Mouse (Mus musculus): ENCODE data around the gene Ctcf. TPM values are rescaled to one million over a fixed set of nuclear protein-coding genes. Genes with fewer than 3 reads are reported as not detected.

The Ctcf gene
- polyA plus RNA-seq (2017; shearing (Covaris generic)), result 168 TPM

DNA sequence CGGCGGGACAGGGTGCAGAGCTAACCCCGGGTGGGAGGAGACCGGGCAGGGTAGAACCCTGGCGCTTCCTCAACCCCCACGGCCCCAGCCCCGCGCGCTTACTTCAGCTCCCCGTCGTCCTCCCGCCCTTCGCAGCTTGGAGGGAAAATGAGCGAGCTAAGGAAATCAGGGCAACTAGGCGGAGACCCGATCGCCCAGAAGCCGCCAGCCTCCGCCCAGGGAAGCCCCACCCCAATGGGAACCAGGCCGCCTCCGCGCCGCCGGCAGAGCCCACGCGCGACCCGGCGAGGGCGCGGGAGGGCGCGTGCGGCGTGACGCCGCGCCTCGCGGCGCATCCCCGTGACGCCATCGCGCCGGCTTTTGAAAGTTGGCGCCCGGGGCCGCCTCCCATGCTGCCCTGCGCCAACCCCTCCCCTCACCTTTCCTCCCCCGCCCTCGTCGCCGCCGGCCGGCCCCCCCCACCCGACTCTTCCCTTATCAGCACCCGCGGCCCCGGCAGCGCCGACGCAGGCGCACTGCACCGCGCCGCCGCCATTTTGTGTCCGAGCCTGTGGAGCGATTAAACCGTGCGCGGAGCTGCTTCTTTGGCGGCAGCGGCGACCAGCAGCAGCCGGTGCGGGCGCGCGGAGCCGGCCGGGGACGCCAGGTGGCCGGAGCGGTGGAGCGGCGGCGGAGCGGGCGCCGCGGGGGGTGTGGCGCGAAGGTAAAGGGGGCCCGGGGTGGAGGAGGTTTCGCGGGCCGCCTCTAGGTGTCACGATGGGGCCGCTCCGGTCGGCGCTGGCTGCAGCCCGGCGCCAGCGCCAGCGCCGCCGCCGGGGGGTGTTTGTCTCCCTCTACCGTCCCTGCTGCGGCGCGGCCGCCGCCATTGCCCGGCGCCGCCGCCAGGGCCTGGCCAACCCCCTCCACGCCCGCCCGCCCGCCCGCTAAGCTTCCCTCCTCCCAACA, at the start of gene Ctcf:
Ctcf (plus strand) TSS at position 551 of the 945 bp plus-strand sequence.

DNA sequence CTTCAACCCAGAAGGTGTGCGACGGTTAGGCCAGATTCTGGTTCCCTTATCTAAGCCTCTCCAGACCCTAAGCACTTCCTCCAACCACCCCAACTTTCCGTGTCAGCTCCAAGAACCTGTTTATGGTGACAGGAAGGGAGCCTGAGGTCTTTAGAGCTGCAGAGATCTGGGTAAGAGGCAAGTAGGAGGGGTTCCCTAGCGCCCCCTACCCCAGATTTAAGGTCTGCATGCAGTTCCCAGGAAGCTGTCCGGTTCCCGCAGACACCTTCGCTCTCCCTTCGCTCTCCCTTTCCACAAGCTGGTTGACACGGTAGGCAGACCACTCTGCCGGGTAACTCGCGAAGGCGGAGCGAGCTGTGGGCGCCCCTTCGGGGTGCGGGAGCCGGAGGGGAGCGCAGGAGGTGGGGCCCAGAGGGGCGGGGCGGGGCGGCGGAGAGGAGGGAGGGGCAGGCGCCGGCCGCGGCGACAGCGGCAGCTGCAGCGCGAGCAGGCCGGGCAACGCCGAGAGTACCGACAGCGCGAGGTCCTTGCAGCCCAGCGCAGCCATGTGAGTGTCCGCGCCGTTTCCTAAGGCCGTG, 31.5 kb upstream of the Ctcf start, which contains the start of gene Ripor1:
Ripor1 (plus strand) TSS at position 452 of the 578 bp plus-strand sequence.

DNA sequence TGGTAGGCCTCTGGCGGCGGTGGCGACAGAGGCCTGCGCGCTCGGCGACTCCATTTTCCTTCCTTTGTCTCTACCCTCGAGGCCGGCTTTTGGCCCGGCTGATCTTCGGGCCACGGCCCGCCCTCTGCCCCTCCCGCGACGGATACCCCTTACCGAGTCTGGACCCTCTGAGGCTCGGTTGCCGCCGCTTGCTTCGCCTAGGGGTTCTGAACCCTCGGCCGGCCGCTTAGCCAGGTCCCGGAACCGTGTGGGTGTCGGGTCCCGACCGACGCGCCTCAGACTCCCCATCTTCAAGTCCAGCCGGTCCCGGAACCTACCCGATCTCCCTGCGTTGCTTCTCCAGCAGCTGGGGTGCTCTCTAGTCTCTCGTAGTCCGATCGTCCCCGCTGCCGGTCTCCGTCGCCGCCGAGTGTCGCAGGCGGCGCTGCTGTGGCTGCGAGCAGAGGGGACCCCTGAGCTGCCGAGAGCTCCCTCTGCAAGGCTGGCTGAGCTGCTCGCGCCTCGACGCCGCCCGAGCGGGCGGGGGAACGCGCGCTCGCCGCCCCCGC, 669 bp downstream of the Ctcf start, which contains the start of gene Agrp:
Agrp (minus strand) TSS at position 431 of the 548 bp plus-strand sequence.

DNA sequence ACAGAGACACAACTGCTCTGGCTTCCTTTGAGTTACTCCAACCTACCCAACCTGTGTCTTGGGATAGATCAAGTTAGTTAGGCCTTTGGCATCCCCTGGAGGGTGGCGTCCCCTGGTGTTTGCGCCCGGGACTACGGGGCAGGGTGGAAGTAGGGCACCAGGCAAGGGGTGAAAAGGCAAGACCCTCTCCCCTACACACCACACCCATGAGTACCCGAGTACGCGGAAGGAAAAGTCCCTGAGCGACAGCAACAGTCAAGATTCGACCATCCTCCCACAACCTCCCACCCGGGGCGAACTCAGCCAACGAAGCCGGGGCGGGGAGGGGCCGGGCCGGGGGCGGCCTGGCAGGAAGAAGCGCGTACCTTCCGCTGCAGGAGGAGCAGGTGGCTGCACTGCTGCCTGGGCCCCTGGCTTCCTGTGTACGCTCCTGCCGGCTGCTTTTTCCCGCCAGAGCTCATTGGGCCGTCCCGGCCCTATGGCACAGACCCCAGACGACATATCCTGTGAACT, 49.5 kb downstream of the Ctcf start, which contains the start of gene Carmil2:
Carmil2 (plus strand) TSS at position 479 of the 513 bp plus-strand sequence.

DNA sequence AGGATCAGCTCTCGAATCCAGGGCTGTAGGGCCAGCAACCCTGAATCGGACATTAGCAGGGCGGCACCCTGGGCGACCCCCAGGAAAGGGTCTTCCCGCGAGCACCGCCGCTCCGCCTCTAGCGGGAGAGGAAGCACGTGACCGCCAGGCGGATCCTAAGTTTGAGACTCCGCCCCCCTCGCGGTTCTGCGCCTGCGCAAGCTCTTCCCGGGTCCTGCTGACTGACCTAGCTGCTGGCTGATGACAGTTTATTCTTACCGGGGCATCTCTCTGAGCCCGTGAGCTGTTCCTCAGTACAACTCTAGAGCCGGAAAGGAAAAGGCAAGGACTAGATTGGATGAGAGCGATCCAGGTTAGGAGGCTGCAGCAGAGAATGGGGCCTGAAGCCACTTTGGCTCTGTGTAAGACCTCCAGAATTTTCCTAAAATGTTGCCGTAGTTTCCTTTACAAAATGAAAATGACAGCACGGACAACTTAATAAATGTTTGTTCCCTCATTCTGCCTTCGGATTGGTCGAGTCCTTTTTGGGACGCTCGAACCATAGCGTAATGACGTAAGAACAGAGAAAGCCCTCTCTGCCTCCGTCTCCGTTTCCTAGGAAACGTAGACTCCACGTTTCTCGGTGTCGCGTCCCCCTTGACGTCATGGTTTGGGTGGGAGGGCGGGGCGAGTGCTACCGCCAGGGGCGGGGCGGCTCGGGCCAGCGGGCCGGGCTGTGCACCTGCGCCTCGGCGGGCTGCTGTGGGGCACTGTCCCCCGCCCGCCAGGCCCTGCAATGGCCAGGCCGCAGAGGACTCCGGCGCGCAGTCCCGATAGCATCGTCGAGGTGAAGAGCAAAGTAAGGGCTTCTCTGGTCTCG, 64.8 kb downstream of the Ctcf start, which contains the start of the genes Acd and Pard6a:
Acd (minus strand) TSS at position 137 of the 859 bp plus-strand sequence.
Pard6a (plus strand) TSS at position 183 of the 859 bp plus-strand sequence.

DNA sequence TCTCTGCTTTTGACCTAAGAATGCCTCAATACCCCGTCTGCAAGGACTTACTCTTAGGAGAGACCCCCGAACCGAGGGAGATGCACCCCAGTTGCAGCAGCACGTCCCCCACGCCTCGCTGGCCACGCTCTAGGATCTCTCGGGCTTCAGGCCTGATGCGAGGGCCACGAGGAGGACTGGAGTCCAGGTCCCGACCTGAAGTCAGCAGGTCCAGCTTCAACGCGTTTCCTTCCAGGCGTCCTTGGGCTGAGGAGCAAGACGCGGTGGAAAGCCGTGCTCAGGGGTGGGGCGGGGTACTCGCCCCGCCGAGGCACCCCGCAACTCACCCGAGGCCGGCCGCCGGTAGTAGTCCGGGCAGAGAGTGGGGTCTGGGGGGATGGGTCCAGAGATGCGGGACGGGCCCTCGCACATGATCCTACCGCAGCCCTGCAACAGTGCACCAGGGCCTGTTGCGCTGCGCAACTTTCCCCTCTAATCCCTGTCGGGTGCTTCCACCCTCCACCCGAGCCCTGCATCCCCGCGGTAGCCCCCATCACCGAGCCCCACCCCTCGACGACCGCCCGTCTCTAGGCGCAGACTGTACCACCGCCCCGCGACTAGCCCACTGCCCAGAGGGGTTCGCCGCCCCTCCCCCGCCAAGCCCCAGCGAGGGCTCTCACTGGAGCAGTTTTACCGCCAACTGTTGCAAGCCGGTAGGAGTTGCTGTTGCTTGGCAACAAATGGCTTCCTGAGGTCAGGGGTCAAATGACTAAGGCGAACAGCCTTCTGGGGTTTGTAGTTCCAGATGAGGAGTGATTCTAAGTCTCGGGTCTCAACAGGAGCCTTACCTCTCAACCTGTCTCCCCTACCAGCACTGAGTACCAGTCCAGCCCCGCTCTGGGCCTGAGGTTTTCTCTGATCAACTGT, 71.4 kb downstream of the Ctcf start, which contains the start of the genes 4933405L10Rik and Enkd1:
4933405L10Rik (plus strand) TSS at position 158 of the 906 bp plus-strand sequence.
Enkd1 (minus strand) TSS at position 713 of the 906 bp plus-strand sequence.

Other genes with a start within 250 kb of the Ctcf start
- gene Kctd19, start 223.1 kb upstream of the Ctcf start, polyA plus RNA-seq (2017; shearing (Covaris generic)), result 0.29 TPM
- gene Lrrc36, start 223.0 kb upstream of the Ctcf start, polyA plus RNA-seq (2017; shearing (Covaris generic)), result not detected
- 0.99 TPM for gene Tppp3, start 165.0 kb upstream of the Ctcf start, polyA plus RNA-seq (2017; shearing (Covaris generic))
- 5.9 TPM for gene Zdhhc1, start 139.7 kb upstream of the Ctcf start, polyA plus RNA-seq (2017; shearing (Covaris generic))
- gene Hsd11b2, start 117.8 kb upstream of the Ctcf start, polyA plus RNA-seq (2017; shearing (Covaris generic)), result 0.96 TPM
- 62.3 TPM for gene Atp6v0d1, start 70.5 kb upstream of the Ctcf start, polyA plus RNA-seq (2017; shearing (Covaris generic))
- 11.9 TPM for gene Ripor1, start 31.3 kb upstream of the Ctcf start, polyA plus RNA-seq (2017; shearing (Covaris generic))
- not detected for gene Agrp, start 825 bp downstream of the Ctcf start, polyA plus RNA-seq (2017; shearing (Covaris generic))
- gene Carmil2, start 49.7 kb downstream of the Ctcf start, polyA plus RNA-seq (2017; shearing (Covaris generic)), result 88.0 TPM
- gene Acd, start 64.5 kb downstream of the Ctcf start, polyA plus RNA-seq (2017; shearing (Covaris generic)), result 65.3 TPM
- gene Pard6a, start 64.6 kb downstream of the Ctcf start, polyA plus RNA-seq (2017; shearing (Covaris generic)), result 19.9 TPM
- gene 4933405L10Rik, start 71.1 kb downstream of the Ctcf start, polyA plus RNA-seq (2017; shearing (Covaris generic)), result not detected
- gene Enkd1, start 71.6 kb downstream of the Ctcf start, polyA plus RNA-seq (2017; shearing (Covaris generic)), result 4.5 TPM
- 7.1 TPM for gene Gfod2, start 122.1 kb downstream of the Ctcf start, polyA plus RNA-seq (2017; shearing (Covaris generic))
- 63.2 TPM for gene Ranbp10, start 190.8 kb downstream of the Ctcf start, polyA plus RNA-seq (2017; shearing (Covaris generic))
- not detected for gene Tsnaxip1, start 191.2 kb downstream of the Ctcf start, polyA plus RNA-seq (2017; shearing (Covaris generic))
- gene Cenpt, start 216.7 kb downstream of the Ctcf start, polyA plus RNA-seq (2017; shearing (Covaris generic)), result 18.8 TPM
- gene Thap11, start 218.6 kb downstream of the Ctcf start, polyA plus RNA-seq (2017; shearing (Covaris generic)), result 15.4 TPM
- 11.2 TPM for gene Nutf2, start 224.0 kb downstream of the Ctcf start, polyA plus RNA-seq (2017; shearing (Covaris generic))
- 77.2 TPM for gene Edc4, start 244.3 kb downstream of the Ctcf start, polyA plus RNA-seq (2017; shearing (Covaris generic))

Measured in effector memory CD4-positive, alpha-beta T cell, adult 7 months (primary cell).